Mouse (Mus musculus) ES-E14 (cell line): ENCODE measurements around the gene Car9. TPM values are rescaled to one million over a fixed set of nuclear protein-coding genes. Genes with fewer than 3 reads are reported as not detected.

Experiments used
- DNase-seq: peaks from one replicate; pipeline ENCODE4 v3.0.0-alpha.2; 2013; ENCODE audit warnings: low read depth, low spot score
- H3K27ac ChIP-seq: 2 replicates; pipeline ENCODE4 v1.5.1; 2012; ENCODE audit warnings: low read depth, mild to moderate bottlenecking, low read length, moderate library complexity, mixed read lengths; ENCODE audit not compliant: poor library complexity, insufficient read depth, severe bottlenecking
- H3K36me3 ChIP-seq: 2 replicates; pipeline ENCODE4 v1.6.1; 2012; ENCODE audit warnings: mild to moderate bottlenecking, low read length, moderate library complexity, mixed read lengths; ENCODE audit not compliant: control insufficient read depth, poor library complexity, insufficient read depth, severe bottlenecking
- H3K4me1 ChIP-seq, 2 experiments: fragments of 150-350 bp in 1 of 2; sonication (generic) in 1 of 2; 2 replicates each; pipeline ENCODE4 v1.6.1; 2012; ENCODE audit warnings: low read length in 2 of 2, mild to moderate bottlenecking in 1 of 2, mixed read lengths in 1 of 2; ENCODE audit not compliant: control insufficient read depth in 2 of 2, insufficient read depth in 2 of 2, poor library complexity in 1 of 2
- H3K4me3 ChIP-seq, 2 experiments: fragments of 150-350 bp in 1 of 2; sonication (generic) in 1 of 2; 2 replicates each; pipeline ENCODE4 v1.5.1; 2012; ENCODE audit warnings: low read length in 2 of 2, low read depth in 1 of 2, mild to moderate bottlenecking in 1 of 2, mixed read lengths in 1 of 2; ENCODE audit not compliant: insufficient read depth in 1 of 2, poor library complexity in 1 of 2, severe bottlenecking in 1 of 2
- H3K9ac ChIP-seq: 2 replicates; pipeline ENCODE4 v1.6.1; 2012; ENCODE audit warnings: low read depth, mild to moderate bottlenecking, low read length, mixed read lengths; ENCODE audit not compliant: poor library complexity, insufficient read depth, severe bottlenecking
- H3K9me3 ChIP-seq: fragments of 150-350 bp; sonication (generic); 2 replicates; pipeline ENCODE4 v1.6.1; 2012; ENCODE audit warnings: low read depth, mild to moderate bottlenecking, low read length; ENCODE audit not compliant: control insufficient read depth, insufficient read depth
- CHD2 ChIP-seq: IDR thresholded peaks from 2 replicates; pipeline ENCODE4 v1.6.1; 2014; ENCODE audit warnings: mild to moderate bottlenecking, low read depth, low read length, inconsistent platforms
- HCFC1 ChIP-seq: IDR thresholded peaks from 2 replicates; pipeline ENCODE4 v1.6.1; 2012; ENCODE audit warnings: low read length, inconsistent platforms, borderline replicate concordance; ENCODE audit not compliant: insufficient read depth
- MAFK ChIP-seq: IDR thresholded peaks from 2 replicates; pipeline ENCODE4 v1.6.1; 2014; ENCODE audit warnings: mild to moderate bottlenecking, low read depth, low read length, inconsistent platforms; ENCODE audit not compliant: insufficient read depth
- ZC3H11A ChIP-seq: IDR thresholded peaks from 2 replicates; pipeline ENCODE4 v1.6.1; 2012; ENCODE audit warnings: low read depth, mild to moderate bottlenecking, inconsistent platforms, low read length, borderline replicate concordance
- ZNF384 ChIP-seq: IDR thresholded peaks from 2 replicates; pipeline ENCODE4 v1.6.1; 2012; ENCODE audit warnings: low read depth, low read length, inconsistent platforms
- in situ Hi-C, 2 experiments: fragments of 600-800 bp; cut with MboI; formaldehyde crosslinking; loops; one replicate each; pipeline ENCODE4 v1.15.1; 2025; ENCODE audit warnings: low sequenced_read_pairs in 2 of 2, inconsistent platforms in 1 of 2; ENCODE audit not compliant: unreplicated experiment in 2 of 2
- total RNA-seq: library from RNA; depleted of rRNA; stranded (reverse); fragments of 300-350 nt; gene quantifications from 2 replicates; pipeline ENCODE4 v1.2.3, GENCODE M21; 2012

The Car9 gene
- total RNA-seq, 1 experiment, result 0.71 TPM

DNA sequence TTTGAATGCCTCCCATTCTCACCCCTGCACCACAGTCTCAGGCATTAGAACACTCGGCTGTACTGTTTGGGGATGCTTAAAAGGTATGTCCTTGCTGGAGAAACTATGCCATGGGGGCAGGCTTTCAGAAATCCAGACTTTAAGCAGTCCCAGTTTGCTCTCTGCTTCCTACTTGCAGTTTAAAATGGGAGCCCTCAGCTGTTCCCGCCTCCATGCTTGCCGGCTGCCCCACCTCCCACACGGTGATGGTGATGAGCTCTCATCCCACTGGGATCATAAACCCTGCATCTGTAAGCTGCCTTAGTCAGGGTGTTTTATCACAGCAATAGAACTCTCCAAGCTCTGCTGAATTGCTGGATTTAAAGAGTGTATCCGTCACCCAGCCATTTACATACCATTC is 45.7 kb downstream of the Car9 start:
- Histone ChIP-seq H3K36me3 (peaks cover 77% of the 10 kb centered on the region), H3K27ac (no peak overlapping the region), H3K9ac (no peak overlapping the region), H3K4me3 (no peak overlapping the region), H3K4me1 (peaks cover 7 to 11% of the 10 kb centered on the region in 2 experiments), H3K9me3 (no peaks in the 10 kb centered on the region)
- in situ Hi-C loops, result no loop called here
- no peak for TF ChIP-seq HCFC1
- no peak for TF ChIP-seq MAFK
- TF ChIP-seq ZNF384, result no peak
- TF ChIP-seq ZC3H11A, result no peak
- no peak for DNase-seq

DNA sequence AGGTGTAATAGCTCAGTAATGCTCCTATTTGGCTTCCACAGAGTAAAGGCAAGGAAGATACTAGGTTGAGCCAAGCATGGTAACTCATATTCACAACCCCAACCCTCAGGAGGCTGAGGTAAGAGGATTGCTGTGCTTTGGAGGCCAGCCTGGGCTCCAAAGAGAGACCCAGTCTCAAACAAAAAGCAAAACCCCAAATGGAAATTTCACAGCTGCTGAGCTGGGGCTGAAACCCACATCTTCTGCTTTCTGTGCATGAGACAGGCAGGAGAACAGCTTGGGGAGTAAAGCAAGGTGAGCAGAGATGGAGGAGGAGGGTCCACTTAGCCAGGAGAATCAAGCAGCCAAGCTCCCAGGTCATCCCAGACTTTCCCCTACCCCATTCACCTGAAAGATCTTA is 47.1 kb downstream of the Car9 start:
- no peak for TF ChIP-seq MAFK
- no peak for TF ChIP-seq ZC3H11A
- TF ChIP-seq ZNF384, result no peak
- no peak for TF ChIP-seq HCFC1
- no peak for TF ChIP-seq CHD2
- Histone ChIP-seq H3K9ac (no peak overlapping the region), H3K4me1 (peaks cover 16 to 20% of the 10 kb centered on the region in 2 experiments), H3K9me3 (no peaks in the 10 kb centered on the region), H3K4me3 (no peak overlapping the region), H3K36me3 (peaks cover 64% of the 10 kb centered on the region), H3K27ac (no peak overlapping the region)
- no peak for DNase-seq
- in situ Hi-C loops, result no loop called here

DNA sequence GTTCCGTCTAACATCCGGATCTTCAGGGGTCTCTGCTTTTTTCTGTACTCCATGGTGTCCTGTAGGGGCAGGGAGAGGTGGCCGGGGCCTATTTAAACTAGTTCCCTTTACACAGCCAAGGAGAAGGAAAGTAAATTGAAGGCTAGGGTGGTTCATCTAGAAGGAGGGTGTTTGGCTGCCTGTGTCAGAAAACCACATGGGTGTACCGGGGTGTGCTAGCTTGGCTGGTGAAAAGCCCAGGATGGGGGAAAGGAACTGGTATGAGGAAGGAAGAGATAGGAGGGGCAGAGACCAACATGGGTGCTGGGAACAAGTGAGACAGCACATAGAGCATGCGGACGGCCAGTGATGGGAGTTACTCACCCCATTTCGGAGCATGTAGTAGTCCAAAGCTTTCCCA is 49.2 kb downstream of the Car9 start:
- Histone ChIP-seq H3K4me1 (peaks cover 24 to 30% of the 10 kb centered on the region in 2 experiments), H3K36me3 (peaks cover 45% of the 10 kb centered on the region), H3K4me3 (no peak overlapping the region), H3K9ac (no peak overlapping the region), H3K9me3 (no peaks in the 10 kb centered on the region), H3K27ac (no peak overlapping the region)
- in situ Hi-C loops, result no loop called here
- no peak for TF ChIP-seq ZNF384
- no peak for TF ChIP-seq MAFK
- no peak for TF ChIP-seq ZC3H11A
- no peak for TF ChIP-seq CHD2
- TF ChIP-seq HCFC1, result no peak
- DNase-seq, result no peak

DNA sequence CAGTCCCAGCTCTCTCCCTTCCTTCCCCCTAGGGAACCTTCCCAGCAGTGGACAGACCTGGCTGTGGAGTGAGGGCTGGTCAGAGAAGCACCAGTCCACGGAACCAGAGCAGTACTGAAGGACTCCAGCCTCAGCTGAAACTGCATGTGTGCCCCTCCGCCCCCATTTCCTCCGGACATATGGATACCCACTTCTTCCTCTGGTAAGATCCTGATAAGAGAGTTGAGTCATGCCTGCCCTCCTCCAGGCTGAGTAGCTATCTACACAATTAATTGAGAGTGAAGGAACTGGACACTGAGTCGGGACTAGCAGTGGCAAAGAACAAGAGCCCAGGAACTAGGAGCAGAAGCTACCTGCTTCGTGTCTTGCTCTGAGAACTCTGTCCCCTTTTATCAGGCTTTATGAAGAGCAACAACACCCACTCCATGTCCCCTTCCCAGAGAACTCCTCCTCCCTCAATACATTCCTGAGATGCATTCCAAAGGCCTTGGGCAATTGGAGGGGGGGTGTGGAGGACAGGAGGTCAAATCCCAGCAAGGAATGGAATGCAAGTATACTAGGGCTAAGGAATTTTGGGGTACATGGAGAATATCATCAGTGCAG is 51.4 kb downstream of the Car9 start:
- Histone ChIP-seq H3K36me3 (peaks cover 30% of the 10 kb centered on the region), H3K9ac (peak overlapping the region; percentile 71), H3K9me3 (no peaks in the 10 kb centered on the region), H3K4me1 (peaks cover 25 to 32% of the 10 kb centered on the region in 2 experiments), H3K27ac (peak overlapping the region; percentile 87), H3K4me3 (peak overlapping the region; percentile 44 to 51)
- in situ Hi-C loops, result no loop called here
- peak; percentile 70 for DNase-seq
- no peak for TF ChIP-seq MAFK
- TF ChIP-seq ZNF384, result no peak
- no peak for TF ChIP-seq ZC3H11A
- TF ChIP-seq CHD2, result no peak; the same call in 1 of the 2 replicates
- no peak for TF ChIP-seq HCFC1
